In the genomic region with DNA sequence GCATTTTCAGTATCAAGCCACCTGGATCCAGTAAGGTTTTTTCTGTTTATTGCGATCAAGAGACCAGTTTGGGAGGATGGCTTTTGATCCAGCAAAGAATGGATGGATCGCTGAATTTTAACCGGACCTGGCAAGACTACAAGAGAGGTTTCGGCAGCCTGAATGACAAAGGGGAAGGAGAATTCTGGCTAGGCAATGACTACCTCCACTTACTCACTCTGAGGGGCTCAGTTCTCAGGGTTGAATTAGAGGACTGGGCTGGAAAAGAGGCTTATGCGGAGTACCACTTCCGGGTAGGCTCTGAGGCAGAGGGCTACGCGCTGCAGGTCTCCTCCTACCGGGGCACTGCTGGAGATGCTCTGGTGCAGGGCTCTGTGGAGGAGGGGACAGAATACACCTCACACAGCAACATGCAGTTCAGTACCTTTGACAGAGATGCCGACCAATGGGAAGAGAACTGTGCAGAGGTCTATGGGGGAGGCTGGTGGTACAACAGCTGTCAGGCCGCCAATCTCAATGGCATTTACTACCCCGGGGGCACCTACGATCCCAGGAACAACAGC, we compare ENCODE assay signal across 11 mouse cellular contexts. TPM values are rescaled to one million over a fixed set of nuclear protein-coding genes. Genes with fewer than 3 reads are reported as not detected.
DNase-seq lines count a peak whose midpoint lies in the region; ATAC-seq and TF ChIP-seq lines count a peak whose summit lies in the region.
"Had no signal": no experiment of that assay in that cellular context is flagged by ENCODE, and none has a peak within 500 bp of the region (broad histone marks: within the 10 kb centered on the region; RNA-seq: fewer than 3 reads in every experiment).

No protein-coding gene starts in this region.

- TF ChIP-seq POLR2A in kidney, adult 2 months (IDR thresholded peaks at IDR 0.05; ENCODE audit: low read depth, low read length): no peak

- H3K9ac ChIP-seq in kidney, embryonic 16.5 days (replicated peaks; ENCODE audit: low read length): no peak overlapping the region
- no peak overlapping the region for H3K9ac ChIP-seq in embryonic facial prominence, embryonic 15.5 days
- no peak overlapping the region for H3K9ac ChIP-seq in hindbrain, embryonic 13.5 days
- H3K9ac ChIP-seq in neural tube, embryonic 12.5 days: no peak overlapping the region

- no peak overlapping the region for H3K4me3 ChIP-seq in kidney, embryonic 16.5 days (ENCODE audit: low read length)
- no peak overlapping the region for H3K4me3 ChIP-seq in kidney, adult 2 months (ENCODE audit: insufficient read depth, low read depth, low read length)
- H3K4me3 ChIP-seq in embryonic facial prominence, embryonic 15.5 days (replicated peaks): no peak overlapping the region
- H3K4me3 ChIP-seq in hindbrain, embryonic 13.5 days: peak overlapping the region; percentile 11
- H3K4me3 ChIP-seq in neural tube, embryonic 12.5 days: no peak overlapping the region
- no peak overlapping the region for H3K4me3 ChIP-seq in gastrocnemius, adult 2 months

- intact Hi-C loops in gastrocnemius, adult 2 months (cut with DNase I): no loop called here

- DNase-seq in kidney, adult 2 months: no peak
- DNase-seq in urinary bladder, postnatal 36 days (ENCODE audit: low spot score in 2 of 2): no peak
- no peak for DNase-seq in gastrocnemius, adult 2 months
- DNase-seq: cerebellum, adult 11 months; kidney, adult 8-10 months had no signal

- no peaks in the 10 kb centered on the region; the same call in 1 of the 2 replicates for H3K27me3 ChIP-seq in kidney, embryonic 16.5 days (ENCODE audit: insufficient read depth, low read length)
- H3K27me3 ChIP-seq in kidney, adult 2 months (replicated peaks; ENCODE audit: control insufficient read depth, insufficient read depth, low read length): no peaks in the 10 kb centered on the region
- H3K27me3 ChIP-seq in embryonic facial prominence, embryonic 15.5 days: no peaks in the 10 kb centered on the region
- H3K27me3 ChIP-seq in hindbrain, embryonic 13.5 days: no peaks in the 10 kb centered on the region
- H3K27me3 ChIP-seq in neural tube, embryonic 12.5 days (replicated peaks): no peaks in the 10 kb centered on the region

- H3K27ac ChIP-seq in kidney, embryonic 16.5 days (ENCODE audit: low read length): no peak overlapping the region
- no peak overlapping the region for H3K27ac ChIP-seq in kidney, adult 2 months (ENCODE audit: insufficient read depth, low read depth, low read length)
- H3K27ac ChIP-seq in embryonic facial prominence, embryonic 15.5 days (replicated peaks): no peak overlapping the region
- H3K27ac ChIP-seq in hindbrain, embryonic 13.5 days: no peak overlapping the region
- no peak overlapping the region for H3K27ac ChIP-seq in neural tube, embryonic 12.5 days
- no peak overlapping the region for H3K27ac ChIP-seq in gastrocnemius, adult 2 months

- H3K4me1 ChIP-seq in kidney, embryonic 16.5 days (ENCODE audit: insufficient read depth, low read length): 0 out of 2 replicates have a peak, but pooled peaks cover 5% of the 10 kb centered on the region
- no peaks in the 10 kb centered on the region for H3K4me1 ChIP-seq in kidney, adult 2 months (ENCODE audit: control insufficient read depth, insufficient read depth, low read length)
- no peaks in the 10 kb centered on the region for H3K4me1 ChIP-seq in embryonic facial prominence, embryonic 15.5 days
- peaks cover 6% of the 10 kb centered on the region; the same call in 1 of the 2 replicates for H3K4me1 ChIP-seq in hindbrain, embryonic 13.5 days (replicated peaks)
- H3K4me1 ChIP-seq in neural tube, embryonic 12.5 days: peaks cover 2% of the 10 kb centered on the region; the same call in 1 of the 2 replicates

- peak; percentile 59; the same call in 1 of the 2 replicates for ATAC-seq in kidney, embryonic 16.5 days (ENCODE audit: low FRiP score, low TSS enrichment)
- no peak for ATAC-seq in embryonic facial prominence, embryonic 15.5 days (ENCODE audit: insufficient number of reproducible peaks, low FRiP score, low TSS enrichment, low read depth)
- ATAC-seq in hindbrain, embryonic 13.5 days (ENCODE audit: low FRiP score): 0 out of 2 replicates have a peak, but pooled peaks have one; percentile 28
- ATAC-seq in neural tube, embryonic 12.5 days (ENCODE audit: low FRiP score, low read depth): peak; percentile 50; the same call in 1 of the 2 replicates
- ATAC-seq: Patski had no signal

- 43% methylated on average over 13 of the region's 13 CpGs for WGBS in kidney, embryonic 16.5 days
- 49% methylated on average over 13 of the region's 13 CpGs for WGBS in kidney, adult 2 months
- WGBS in embryonic facial prominence, embryonic 15.5 days: 41% methylated on average over 13 of the region's 13 CpGs
- WGBS in hindbrain, embryonic 13.5 days: 45% methylated on average over 13 of the region's 13 CpGs
- 46% methylated on average over 13 of the region's 13 CpGs for whole genome bisulfite sequencing in neural tube, embryonic 12.5 days

- no peak for TF ChIP-seq CTCF in kidney, adult 2 months (conservative IDR thresholded peaks at IDR 0.05; ENCODE audit: insufficient read depth, insufficient read length, low read depth, low read length)
- TF ChIP-seq CTCF in gastrocnemius, adult 2 months (IDR thresholded peaks at IDR 0.05): no peak

- no peaks in the 10 kb centered on the region for H3K9me3 ChIP-seq in kidney, embryonic 16.5 days (ENCODE audit: low read length)
- no peaks in the 10 kb centered on the region for H3K9me3 ChIP-seq in embryonic facial prominence, embryonic 15.5 days (replicated peaks)
- no peaks in the 10 kb centered on the region for H3K9me3 ChIP-seq in hindbrain, embryonic 13.5 days
- H3K9me3 ChIP-seq in neural tube, embryonic 12.5 days: no peaks in the 10 kb centered on the region

- H3K4me2 ChIP-seq in kidney, embryonic 16.5 days (replicated peaks; ENCODE audit: low read depth, low read length): peak overlapping the region; percentile 38
- H3K4me2 ChIP-seq in embryonic facial prominence, embryonic 15.5 days (replicated peaks): peak overlapping the region; percentile 34
- H3K4me2 ChIP-seq in hindbrain, embryonic 13.5 days: peak overlapping the region; percentile 29
- peak overlapping the region; percentile 37 for H3K4me2 ChIP-seq in neural tube, embryonic 12.5 days (replicated peaks)

- no peaks in the 10 kb centered on the region for H3K36me3 ChIP-seq in kidney, embryonic 16.5 days (ENCODE audit: insufficient read depth, low read length)
- H3K36me3 ChIP-seq in kidney, adult 2 months (ENCODE audit: control insufficient read depth, insufficient read depth, low read length): no peaks in the 10 kb centered on the region
- no peaks in the 10 kb centered on the region for H3K36me3 ChIP-seq in embryonic facial prominence, embryonic 15.5 days
- no peaks in the 10 kb centered on the region for H3K36me3 ChIP-seq in hindbrain, embryonic 13.5 days
- H3K36me3 ChIP-seq in neural tube, embryonic 12.5 days: no peaks in the 10 kb centered on the region

RNA-seq across cellular contexts. Expression of a gene that starts 7.0 kb away (rescaled TPM):
- 3.2 and 4.3 TPM in 2 replicates for polyA plus RNA-seq in kidney, embryonic 16.5 days (2015; fragmentation: Nextera tagmentation; extraction: Ambion mirVana)
- 5.0 and 5.5 TPM in 2 replicates for polyA plus RNA-seq in kidney, adult 2 months (2012; rRNA removed)
- 0.08 TPM in 1 of 2 replicates, not detected in the other for polyA plus RNA-seq in embryonic facial prominence, embryonic 15.5 days (2015; fragmentation: Nextera tagmentation; extraction: Ambion mirVana)
- polyA plus RNA-seq in hindbrain, embryonic 13.5 days (2015; fragmentation: Nextera tagmentation; extraction: Ambion mirVana): 0.16 TPM in 1 of 2 replicates, not detected in the other
- polyA plus RNA-seq in neural tube, embryonic 12.5 days (2016; fragmentation: Nextera tagmentation; extraction: Ambion mirVana): 0.14 and 0.15 TPM in 2 replicates
- total RNA-seq in gastrocnemius, adult 2 months (2021): not detected
- total RNA-seq: left cerebral cortex, postnatal 14 days had no signal
- polyA plus RNA-seq: Patski had no signal

RNA-seq across cellular contexts. Expression of a gene that starts 16.8 kb away (rescaled TPM):
- polyA plus RNA-seq in kidney, embryonic 16.5 days (2015; fragmentation: Nextera tagmentation; extraction: Ambion mirVana): 3.2 and 3.6 TPM in 2 replicates
- polyA plus RNA-seq in kidney, adult 2 months (2012; rRNA removed): 1.1 and 1.5 TPM in 2 replicates
- polyA plus RNA-seq in embryonic facial prominence, embryonic 15.5 days (2015; fragmentation: Nextera tagmentation; extraction: Ambion mirVana): 0.05 TPM in 1 of 2 replicates, not detected in the other
- 0.06 TPM in 1 of 2 replicates, not detected in the other for polyA plus RNA-seq in hindbrain, embryonic 13.5 days (2015; fragmentation: Nextera tagmentation; extraction: Ambion mirVana)
- polyA plus RNA-seq in neural tube, embryonic 12.5 days (2016; fragmentation: Nextera tagmentation; extraction: Ambion mirVana): 0.11 TPM in 1 of 2 replicates, not detected in the other
- not detected for total RNA-seq in gastrocnemius, adult 2 months (2021)
- total RNA-seq: left cerebral cortex, postnatal 14 days had no signal
- polyA plus RNA-seq: Patski had no signal

RNA-seq across cellular contexts. Expression of a gene that starts 22.5 kb away (rescaled TPM):
- 103 and 108 TPM in 2 replicates for polyA plus RNA-seq in kidney, embryonic 16.5 days (2015; fragmentation: Nextera tagmentation; extraction: Ambion mirVana)
- 33.1 and 33.3 TPM in 2 replicates for polyA plus RNA-seq in kidney, adult 2 months (2012; rRNA removed)
- polyA plus RNA-seq in embryonic facial prominence, embryonic 15.5 days (2015; fragmentation: Nextera tagmentation; extraction: Ambion mirVana): 91.1 and 94.3 TPM in 2 replicates
- polyA plus RNA-seq in hindbrain, embryonic 13.5 days (2015; fragmentation: Nextera tagmentation; extraction: Ambion mirVana): 107 and 108 TPM in 2 replicates
- 113 and 118 TPM in 2 replicates for polyA plus RNA-seq in neural tube, embryonic 12.5 days (2016; fragmentation: Nextera tagmentation; extraction: Ambion mirVana)
- 10 to 100 TPM; 22.8 to 23.0 TPM for total RNA-seq in gastrocnemius, adult 2 months (2021)

RNA-seq across cellular contexts. Expression of a gene that starts 25.3 kb away (rescaled TPM):
- 2.0 and 2.6 TPM in 2 replicates for polyA plus RNA-seq in kidney, embryonic 16.5 days (2015; fragmentation: Nextera tagmentation; extraction: Ambion mirVana)
- 7.7 and 9.6 TPM in 2 replicates for polyA plus RNA-seq in kidney, adult 2 months (2012; rRNA removed)
- not detected in 2 replicates for polyA plus RNA-seq in embryonic facial prominence, embryonic 15.5 days (2015; fragmentation: Nextera tagmentation; extraction: Ambion mirVana)
- 0.71 TPM in 1 of 2 replicates, not detected in the other for polyA plus RNA-seq in hindbrain, embryonic 13.5 days (2015; fragmentation: Nextera tagmentation; extraction: Ambion mirVana)
- polyA plus RNA-seq in neural tube, embryonic 12.5 days (2016; fragmentation: Nextera tagmentation; extraction: Ambion mirVana): 0.19 TPM in 1 of 2 replicates, not detected in the other
- not detected for total RNA-seq in gastrocnemius, adult 2 months (2021)
- total RNA-seq: left cerebral cortex, postnatal 14 days had no signal
- polyA plus RNA-seq: Patski had no signal
